29 mouse cellular contexts compared by ENCODE assay signal in the genomic region with DNA sequence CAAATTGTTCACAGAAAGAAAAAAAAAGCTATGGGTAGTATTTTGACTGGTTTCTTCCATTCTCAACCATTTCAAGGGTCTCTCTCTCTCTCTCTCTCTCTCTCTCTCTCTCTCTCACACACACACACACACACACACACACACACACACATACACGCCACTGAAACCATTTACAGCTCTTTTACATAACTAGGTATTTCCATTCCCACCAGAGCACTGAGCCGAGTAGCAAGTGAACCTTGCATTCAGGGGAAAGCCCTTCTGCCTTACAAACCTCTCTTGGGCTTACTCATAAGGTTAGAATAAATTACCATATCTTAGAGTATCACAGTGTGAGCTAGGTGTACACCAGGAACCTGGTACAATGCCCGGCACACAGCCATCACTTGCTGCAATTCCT.
"Had no signal": no experiment of that assay in that cellular context is flagged by ENCODE, and none has a peak within 500 bp of the region (broad histone marks: within the 10 kb centered on the region; RNA-seq: fewer than 3 reads in every experiment).

No protein-coding gene starts in this region.

- H3K4me1 ChIP-seq: liver, embryonic 12.5 days; liver, embryonic 13.5 days; liver, embryonic 15.5 days; lung, embryonic 15.5 days; megakaryocyte, embryonic 14.5 days had no signal

- H3K27ac ChIP-seq: left cerebral cortex, adult 2 months; limb, embryonic 10.5 days; limb, embryonic 12.5 days; limb, embryonic 13.5 days; limb, embryonic 15.5 days; liver, embryonic 12.5 days; liver, embryonic 13.5 days; liver, embryonic 14.5 days; liver, embryonic 15.5 days; lung, embryonic 15.5 days; macrophage; midbrain, embryonic 10.5 days; midbrain, embryonic 12.5 days; midbrain, embryonic 13.5 days; midbrain, embryonic 15.5 days had no signal

- H3K9ac ChIP-seq: limb, embryonic 12.5 days; limb, embryonic 13.5 days; limb, embryonic 15.5 days; liver, embryonic 12.5 days; liver, embryonic 13.5 days; liver, embryonic 14.5 days; liver, embryonic 15.5 days; liver, postnatal 0 days; lung, embryonic 14.5 days; lung, embryonic 15.5 days; midbrain, embryonic 12.5 days; midbrain, embryonic 13.5 days; midbrain, embryonic 15.5 days had no signal

- ATAC-seq: liver, embryonic 12.5 days; liver, postnatal 0 days; lung, postnatal 0 days; midbrain, embryonic 13.5 days; midbrain, embryonic 15.5 days had no signal

- H3K4me2 ChIP-seq: limb, embryonic 12.5 days; limb, embryonic 13.5 days; limb, embryonic 15.5 days; liver, embryonic 11.5 days; liver, embryonic 12.5 days; liver, embryonic 13.5 days; liver, embryonic 15.5 days; lung, embryonic 14.5 days; lung, embryonic 15.5 days; midbrain, embryonic 12.5 days; midbrain, embryonic 13.5 days; midbrain, embryonic 15.5 days had no signal

- H3K27me3 ChIP-seq: liver, embryonic 12.5 days; liver, embryonic 13.5 days; liver, embryonic 15.5 days; lung, embryonic 15.5 days; megakaryocyte, embryonic 14.5 days; midbrain, embryonic 12.5 days; midbrain, embryonic 15.5 days had no signal

- H3K4me3 ChIP-seq: left cerebral cortex, adult 2 months; limb, embryonic 10.5 days; limb, embryonic 12.5 days; limb, embryonic 13.5 days; limb, embryonic 15.5 days; liver, embryonic 12.5 days; liver, embryonic 13.5 days; liver, embryonic 15.5 days; lung, embryonic 15.5 days; megakaryocyte, embryonic 14.5 days; midbrain, embryonic 10.5 days; midbrain, embryonic 12.5 days; midbrain, embryonic 13.5 days; midbrain, embryonic 15.5 days; myocyte had no signal

- DNase-seq: left cerebral cortex, postnatal 4 days; liver; liver, embryonic 13.5 days; liver, postnatal 0 days; lung, adult 18-20 months; lung, adult 2 months; lung, embryonic 14.5 days; lung, postnatal 10 days; lung, postnatal 14 days; lung, postnatal 36 days; midbrain, embryonic 14.5 days had no signal

- H3K9me3 ChIP-seq: limb, embryonic 10.5 days; limb, embryonic 12.5 days; limb, embryonic 13.5 days; limb, embryonic 15.5 days; liver, embryonic 12.5 days; liver, embryonic 13.5 days; liver, embryonic 15.5 days; lung, embryonic 15.5 days; megakaryocyte, embryonic 14.5 days; midbrain, embryonic 10.5 days; midbrain, embryonic 12.5 days; midbrain, embryonic 13.5 days; midbrain, embryonic 15.5 days had no signal

- H3K36me3 ChIP-seq: limb, embryonic 10.5 days; limb, embryonic 12.5 days; limb, embryonic 13.5 days; limb, embryonic 15.5 days; liver, embryonic 12.5 days; liver, embryonic 13.5 days; liver, embryonic 15.5 days; lung, embryonic 15.5 days; midbrain, embryonic 10.5 days; midbrain, embryonic 12.5 days; midbrain, embryonic 13.5 days; midbrain, embryonic 15.5 days had no signal
